Mouse (Mus musculus): ENCODE measurements at regions not wholly inside any gene's neighbourhood (a gene's known extent, or its start where the extent isn't known, plus 50 kb on each side); places are given as distances from the start of the nearest gene placed in this dataset.
A peak's percentile ranks its signal among the peaks of the same experiment; 100 is the strongest.

DNA sequence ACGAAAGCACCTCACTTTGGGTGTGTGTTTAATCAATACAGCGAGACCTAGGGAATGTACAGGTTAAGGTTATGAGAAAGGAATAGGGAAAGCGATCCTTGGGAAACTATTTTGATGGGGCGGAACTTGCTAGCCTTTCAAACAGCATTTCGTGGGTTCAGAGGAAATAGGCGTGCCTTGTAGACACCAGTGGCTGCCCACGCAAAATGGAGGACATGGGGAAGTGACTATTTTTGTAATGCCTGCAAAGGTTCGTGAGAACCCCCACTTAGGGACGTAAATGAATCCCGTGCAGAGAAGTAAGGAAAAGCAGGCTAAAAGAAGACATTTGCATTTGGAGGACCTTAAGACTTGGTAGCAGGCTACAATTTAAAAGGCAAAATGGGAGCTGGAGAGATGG lies 114.1 kb upstream of the Ppm1h start:
- DNase-seq (ENCODE audit: low read depth, low spot score): no peak

DNA sequence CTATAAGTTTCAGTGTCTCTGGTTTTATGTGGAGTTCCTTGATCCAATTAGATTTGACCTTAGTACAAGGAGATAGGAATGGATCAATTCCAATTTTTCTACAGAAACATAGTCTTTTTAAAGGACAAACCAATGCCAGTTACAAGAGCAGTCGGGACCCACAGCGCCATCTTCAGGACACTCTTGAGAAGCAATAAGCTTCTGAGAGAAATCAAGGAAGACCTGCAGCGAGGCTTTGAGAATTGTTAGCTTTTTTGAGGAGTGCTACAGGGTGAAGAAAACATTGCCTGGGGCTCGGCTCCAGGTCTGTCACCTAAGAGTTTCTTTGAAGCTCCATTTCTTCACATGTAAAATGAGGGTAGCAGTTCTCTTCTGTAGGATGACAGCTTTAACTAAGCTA lies 112.0 kb upstream of the Ppm1h start:
- DNase-seq (ENCODE audit: low read depth, low spot score): no peak

DNA sequence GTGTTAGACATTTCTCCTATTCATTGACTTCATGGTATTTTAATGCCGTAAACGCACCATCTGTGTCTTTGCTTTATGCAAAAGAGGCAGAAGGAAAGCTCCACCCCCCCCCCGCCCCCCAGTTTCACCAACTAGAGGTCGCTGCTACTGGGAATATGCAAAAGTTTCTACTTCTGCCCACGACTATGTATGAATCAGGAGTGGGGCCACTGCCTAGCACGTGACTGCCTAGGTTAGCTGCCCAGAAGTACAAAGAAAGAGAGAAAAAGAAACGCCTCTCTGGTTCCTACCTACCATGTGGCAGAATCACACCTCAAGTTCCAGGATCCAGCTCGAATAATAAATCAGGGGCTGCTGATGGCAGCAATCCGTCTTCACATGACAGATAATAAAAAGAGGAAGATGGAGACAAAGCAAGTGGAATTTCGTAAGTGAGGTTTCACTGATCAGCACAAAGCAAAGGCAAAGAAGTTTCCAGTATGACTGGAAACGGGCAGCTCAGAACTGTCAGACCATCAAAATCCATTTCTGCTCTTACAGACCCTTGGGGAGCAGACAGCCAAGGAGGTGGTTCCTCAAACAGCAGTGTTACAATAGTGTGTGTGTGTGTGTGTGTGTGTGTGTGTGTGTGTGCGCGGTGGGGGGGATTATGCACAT lies 108.9 kb upstream of the Ppm1h start:
- DNase-seq (ENCODE audit: low read depth, low spot score): no peak

- DNase-seq (ENCODE audit: low read depth, low spot score): no peak
Measured at GRCm38 (mm10) chr10:122570909-122571551, 107.5 kb upstream of the Ppm1h start.

DNA sequence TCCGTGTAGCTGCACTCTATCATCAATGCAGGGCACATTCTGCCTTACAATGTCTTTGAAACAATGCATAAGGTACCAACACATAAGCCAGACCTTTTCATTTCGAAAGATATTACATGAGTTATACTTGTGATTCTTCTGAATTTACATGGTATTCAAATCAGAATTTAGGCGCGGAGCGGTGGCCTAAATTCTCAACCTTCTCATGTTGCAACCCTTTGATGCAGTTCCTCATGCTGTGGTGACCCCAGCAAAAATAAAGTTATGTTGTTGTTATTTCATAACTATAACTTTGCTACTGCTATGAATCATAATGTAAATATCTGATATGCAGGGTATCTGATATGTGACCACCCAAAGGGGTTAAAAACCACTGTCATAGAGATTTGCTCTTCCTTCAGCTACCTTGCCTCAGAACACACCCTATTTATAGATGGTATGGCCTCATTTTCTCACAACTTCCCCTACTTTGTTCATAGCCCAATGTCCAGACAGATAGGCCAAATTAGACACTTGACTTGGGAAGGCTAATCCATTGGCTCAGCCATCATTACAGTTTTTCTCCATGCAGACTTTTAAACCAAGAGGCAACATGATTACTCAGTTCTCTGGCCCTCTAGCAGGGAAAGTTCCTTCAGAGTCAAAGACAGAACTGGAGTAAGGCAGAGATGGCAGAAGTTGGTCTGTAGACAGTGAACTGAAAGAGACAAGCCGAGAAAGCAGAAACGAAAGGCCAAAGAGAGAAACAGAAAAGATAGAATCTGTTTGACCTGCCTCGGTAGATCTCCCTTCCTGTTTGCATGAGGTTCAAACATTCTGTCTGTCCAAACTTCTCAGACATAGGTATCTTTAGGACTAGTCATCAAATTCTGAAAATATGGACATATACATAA lies 102.1 kb upstream of the Ppm1h start:
- no peak for DNase-seq (ENCODE audit: low read depth, low spot score)

DNA sequence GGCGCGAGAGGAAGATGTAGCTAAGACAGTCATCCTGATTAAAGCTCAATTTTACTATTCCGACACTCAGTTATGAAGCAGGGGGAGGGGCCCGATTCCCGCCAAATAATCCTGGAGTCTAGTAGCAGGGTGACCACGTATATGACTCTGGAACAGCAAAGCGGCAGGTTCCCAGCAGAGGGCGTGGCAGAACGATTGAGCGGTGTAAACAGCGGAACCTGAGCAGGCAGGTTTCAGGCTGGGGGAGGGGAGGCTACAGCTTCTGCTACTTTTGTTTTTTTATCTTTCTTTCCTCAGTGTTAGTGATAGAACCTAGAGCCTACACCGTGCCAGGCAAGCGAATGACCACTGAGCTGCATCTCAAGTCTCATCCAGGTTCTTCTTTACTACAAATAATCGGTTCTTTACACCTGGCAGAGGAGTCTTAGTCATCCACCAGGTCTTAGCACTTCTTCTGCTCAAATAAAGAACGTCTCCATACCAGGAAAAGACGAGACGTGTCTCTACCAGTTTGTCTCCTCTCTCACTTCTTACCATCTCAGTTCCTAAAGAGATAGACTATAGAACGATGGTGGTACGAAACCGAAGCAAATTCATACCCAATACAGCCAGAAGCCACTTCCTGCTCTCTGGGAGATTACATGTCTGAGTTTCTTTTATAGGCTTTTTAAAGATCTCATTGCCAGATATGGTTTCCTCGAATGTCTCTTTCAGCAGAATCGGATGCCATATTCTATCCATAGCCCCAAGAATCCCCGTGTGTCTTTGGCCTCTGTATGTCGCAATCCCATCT lies 100.2 kb upstream of the Ppm1h start:
- DNase-seq (ENCODE audit: low read depth, low spot score): no peak

DNA sequence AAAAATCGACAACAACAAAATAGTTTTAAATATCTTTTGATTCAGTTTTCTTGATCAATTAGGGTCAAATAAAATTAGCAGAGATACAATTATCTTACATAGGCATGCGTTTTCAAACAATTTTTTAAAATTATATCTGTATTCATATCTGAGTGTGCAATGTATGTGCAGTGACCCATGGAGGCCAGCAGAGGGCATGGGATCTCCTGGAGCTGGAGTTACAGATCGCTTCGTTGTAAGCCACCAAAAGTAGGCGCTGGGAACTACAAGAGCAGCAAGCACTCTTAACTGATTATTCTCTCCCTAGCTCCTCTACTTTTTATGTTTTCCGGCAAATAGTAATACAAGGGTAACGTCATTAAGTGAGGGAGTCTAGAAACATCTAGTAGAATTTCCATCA lies 97.5 kb upstream of the Ppm1h start:
- no peak for DNase-seq (ENCODE audit: low read depth, low spot score)

DNA sequence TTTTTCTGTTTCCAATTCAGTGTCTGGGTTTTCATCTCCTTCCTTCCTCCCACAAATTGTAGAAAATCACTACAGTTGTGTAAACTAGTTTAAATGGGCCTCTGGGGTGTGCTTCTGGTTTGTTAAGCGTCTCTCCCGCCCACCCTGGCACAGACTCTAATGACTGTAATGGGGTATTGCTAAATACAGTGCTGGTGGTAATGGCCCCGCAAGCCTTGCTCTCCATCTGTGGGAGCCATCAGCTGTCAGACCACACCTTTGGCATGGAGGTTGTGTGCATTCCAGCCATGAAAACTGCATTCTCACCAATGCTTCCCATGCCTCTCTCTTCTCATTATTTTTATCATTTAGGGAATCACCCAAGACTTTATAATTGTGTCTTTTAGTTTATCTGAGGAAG lies 91.0 kb upstream of the Ppm1h start:
- DNase-seq (ENCODE audit: low read depth, low spot score): no peak

DNA sequence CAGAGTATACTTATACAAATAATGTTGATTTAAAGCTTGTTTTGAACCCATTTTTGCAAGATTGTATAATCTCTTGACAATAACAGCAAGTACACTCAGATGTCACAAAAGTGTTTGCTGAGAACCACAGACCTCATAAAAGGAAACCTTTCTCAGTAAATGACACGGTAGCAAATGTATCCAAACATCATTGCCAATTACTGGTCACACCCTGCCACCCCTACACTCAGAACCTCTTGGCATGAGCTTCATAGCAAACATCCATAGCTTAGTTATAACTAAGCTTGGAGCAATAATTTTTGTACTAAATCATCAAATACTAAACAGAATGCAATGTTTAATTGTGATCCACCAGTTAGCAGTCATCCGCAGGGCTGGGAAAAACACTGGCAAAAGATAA lies 79.1 kb upstream of the Ppm1h start:
- no peak for DNase-seq (ENCODE audit: low read depth, low spot score)

DNA sequence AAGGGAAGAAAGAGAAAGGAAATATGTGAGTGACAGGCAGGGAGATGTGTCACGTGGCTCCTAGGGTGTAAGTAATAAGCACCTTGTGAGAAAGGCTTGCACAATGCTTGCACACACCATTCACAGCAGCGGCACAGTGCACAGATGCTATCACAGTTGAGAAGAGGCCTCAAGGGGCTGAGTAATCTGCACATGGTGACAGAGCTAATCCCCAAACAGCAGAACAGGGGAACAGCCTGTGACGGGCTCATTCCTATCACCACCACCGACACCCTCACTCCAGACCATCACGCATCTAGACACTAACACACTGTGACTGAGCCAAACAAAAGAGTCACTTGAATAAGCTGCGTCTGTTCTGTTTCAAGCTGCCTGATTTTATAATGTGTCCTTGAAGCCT lies 76.2 kb upstream of the Ppm1h start:
- no peak for DNase-seq (ENCODE audit: low read depth, low spot score)

DNA sequence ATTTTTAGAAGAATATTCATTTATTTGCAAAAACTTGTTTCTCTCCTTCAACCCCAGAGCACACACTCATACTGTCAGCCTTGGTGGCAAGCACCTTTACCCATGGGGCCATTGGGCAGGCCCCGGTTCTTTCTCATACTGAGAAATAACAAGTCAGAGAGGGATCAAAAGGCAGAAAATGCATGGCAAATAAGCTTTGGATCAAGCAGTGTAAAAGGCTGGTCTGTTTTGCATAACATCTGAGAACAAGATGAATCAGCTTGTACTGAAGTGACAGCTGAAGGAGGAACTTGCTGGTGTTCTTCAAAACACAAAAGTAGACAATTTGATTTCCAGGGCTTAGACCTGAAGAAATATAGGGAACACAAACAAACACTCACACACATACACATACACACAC lies 74.6 kb upstream of the Ppm1h start:
- no peak for DNase-seq (ENCODE audit: low read depth, low spot score)

GRCm38 (mm10) chr10:122613281-122613680 lies 65.3 kb upstream of the Ppm1h start:
- no peak for DNase-seq (ENCODE audit: low read depth, low spot score)

DNA sequence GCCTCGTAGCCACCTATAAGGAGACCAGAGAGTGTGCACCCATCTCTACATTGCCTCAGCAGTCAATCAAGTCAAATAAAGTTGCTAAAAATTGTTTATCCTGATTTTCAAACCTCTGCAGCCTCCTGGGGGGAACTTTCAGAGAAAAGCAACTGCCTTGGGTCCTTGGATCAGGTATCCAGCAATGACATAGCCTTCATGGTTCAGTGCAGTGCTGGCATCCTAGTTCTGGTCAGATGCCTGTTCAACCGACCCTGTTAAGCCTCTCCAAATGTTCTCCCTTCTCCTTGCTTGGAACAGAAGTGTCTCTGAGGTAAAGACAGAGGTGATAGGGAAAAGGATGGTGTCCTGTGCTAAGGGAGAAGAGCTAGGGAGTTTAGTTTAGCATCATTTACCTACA lies 64.7 kb upstream of the Ppm1h start:
- DNase-seq (ENCODE audit: low read depth, low spot score): no peak

DNA sequence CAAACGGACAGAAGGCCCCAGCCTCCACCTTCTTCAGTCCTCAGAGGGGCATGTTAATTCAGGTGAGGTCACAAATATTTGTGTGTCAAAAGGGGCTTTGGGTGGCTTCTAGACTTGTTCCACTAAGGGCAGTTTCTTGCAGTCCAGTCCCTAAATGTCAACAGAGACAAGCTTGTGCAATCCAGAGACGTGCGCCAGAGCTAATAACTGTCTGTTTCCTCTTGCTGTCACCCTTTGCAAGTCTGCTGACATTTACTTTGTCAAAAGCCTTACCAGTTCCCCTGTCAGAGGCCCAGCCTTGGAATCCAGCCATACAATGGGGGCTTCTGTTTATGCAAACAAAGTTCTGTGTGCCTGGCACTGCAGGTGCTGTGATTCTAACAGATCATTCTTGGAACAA lies 63.8 kb upstream of the Ppm1h start:
- no peak for DNase-seq (ENCODE audit: low read depth, low spot score)

DNA sequence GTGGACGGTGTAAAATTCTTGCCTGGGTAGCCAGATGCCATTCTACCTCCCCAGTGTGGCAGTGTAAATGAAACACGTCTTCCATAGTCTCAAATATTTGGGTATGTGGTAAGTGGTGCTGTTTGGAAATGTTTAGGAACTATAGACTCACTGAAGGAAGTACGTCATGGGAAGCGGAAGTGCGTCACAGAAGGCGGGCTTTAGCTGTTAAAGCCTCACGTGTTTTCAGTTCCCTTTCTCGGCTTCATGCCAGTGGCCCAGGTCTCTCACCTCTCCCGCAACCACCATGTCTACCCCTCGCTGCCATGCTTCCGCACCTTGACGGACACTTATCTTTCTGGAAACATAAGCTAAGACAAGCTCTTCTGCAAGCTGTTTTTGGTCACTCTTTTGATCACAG lies 62.9 kb upstream of the Ppm1h start:
- no peak for DNase-seq (ENCODE audit: low read depth, low spot score)

DNA sequence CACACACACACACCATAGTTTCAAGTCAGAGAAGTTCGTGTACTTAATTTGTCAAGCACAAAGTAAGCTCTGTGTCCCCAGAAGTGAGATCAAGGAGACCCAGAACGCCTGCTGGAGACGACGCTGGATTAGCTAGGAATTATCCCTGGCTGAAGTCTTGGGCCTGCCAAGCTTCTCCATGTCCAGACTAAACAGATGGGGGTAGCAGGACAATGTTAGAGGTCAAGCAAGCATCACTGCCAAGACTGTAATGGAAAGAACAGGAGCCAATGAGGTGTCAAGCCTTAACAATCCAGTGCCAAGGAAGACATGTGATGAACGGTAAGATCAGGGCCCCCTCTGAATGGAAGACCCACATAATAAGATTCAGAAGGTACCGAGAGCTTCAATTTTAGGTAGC lies 62.2 kb upstream of the Ppm1h start:
- DNase-seq (ENCODE audit: low read depth, low spot score): no peak

DNA sequence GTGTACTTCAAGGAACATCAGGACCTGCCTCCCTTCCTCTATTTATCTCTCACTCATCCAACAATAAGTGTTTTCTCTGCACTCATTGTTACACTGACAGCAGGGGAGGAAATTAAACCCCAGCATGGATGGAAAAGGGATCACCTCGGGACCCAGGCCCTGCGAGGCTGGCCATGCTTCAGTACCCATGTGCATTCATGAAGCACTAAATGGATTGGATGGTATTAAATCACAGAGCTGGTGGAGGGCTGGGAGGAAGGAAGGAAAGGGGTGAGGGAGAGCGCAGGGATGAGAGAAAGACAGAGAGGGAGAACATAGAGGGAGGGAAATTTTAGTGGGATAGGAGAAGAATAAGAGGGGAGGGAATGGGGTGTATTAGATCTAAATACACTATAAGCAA lies 59.7 kb upstream of the Ppm1h start:
- DNase-seq (ENCODE audit: low read depth, low spot score): no peak

- peak; percentile 49 for DNase-seq (ENCODE audit: low read depth, low spot score)
Measured at GRCm38 (mm10) chr10:122619406-122620116, 59.0 kb upstream of the Ppm1h start.
